Mouse (Mus musculus) gastrocnemius, postnatal 10 days (tissue): ENCODE measurements around the gene Klra9. TPM values are rescaled to one million over a fixed set of nuclear protein-coding genes. Genes with fewer than 3 reads are reported as not detected.
"Not testable (repeated sequence)": the region's sequence is repeated elsewhere in the genome, so short reads cannot be mapped to it uniquely, and the experiment has no call there.

Experiments
- DNase-seq: peaks from one replicate; pipeline ENCODE4 v3.0.0; 2021; ENCODE audit warnings: mixed read lengths
- long read RNA-seq, 2 experiments: library from polyadenylated mRNA; stranded (forward); transcript quantifications; one replicate each; pipeline ENCODE4 v2.0.0; 2021
- total RNA-seq, 2 experiments: library from RNA; stranded (reverse); gene quantifications; 2 replicates each; pipeline ENCODE4 v1.2.3; 2021

Klra9 gene
- total RNA-seq: not detected
- long read RNA-seq, experiment 1: 0 reads
- long read RNA-seq, experiment 2, partial matches to known transcripts: 0 of 1 reads
- long read RNA-seq, experiment 2, other reads (novel, unspliced or antisense): 1 of 1 reads

DNA sequence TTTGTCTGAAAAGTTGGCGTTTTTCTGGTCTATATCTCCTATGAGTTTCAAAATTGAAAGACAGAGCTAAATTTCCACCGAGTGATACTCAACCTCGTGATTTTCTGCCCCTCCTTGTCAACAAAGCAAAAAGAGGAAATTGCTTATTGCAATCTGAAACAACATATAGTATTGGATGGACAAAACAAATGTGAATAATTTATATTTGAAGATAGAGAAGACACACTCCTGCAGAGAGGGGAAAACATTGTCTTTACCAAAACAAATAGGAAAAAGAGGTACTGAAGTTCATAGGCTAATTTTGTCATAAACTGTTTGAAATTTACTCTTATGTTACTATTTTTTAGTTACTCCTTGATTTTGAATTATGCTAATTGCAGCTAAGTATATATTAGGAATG is at the start of gene Klra9:
Klra9 (minus strand) TSS at position 101 of the 400 bp plus-strand sequence.
- DNase-seq: not testable (repeated sequence)

DNA sequence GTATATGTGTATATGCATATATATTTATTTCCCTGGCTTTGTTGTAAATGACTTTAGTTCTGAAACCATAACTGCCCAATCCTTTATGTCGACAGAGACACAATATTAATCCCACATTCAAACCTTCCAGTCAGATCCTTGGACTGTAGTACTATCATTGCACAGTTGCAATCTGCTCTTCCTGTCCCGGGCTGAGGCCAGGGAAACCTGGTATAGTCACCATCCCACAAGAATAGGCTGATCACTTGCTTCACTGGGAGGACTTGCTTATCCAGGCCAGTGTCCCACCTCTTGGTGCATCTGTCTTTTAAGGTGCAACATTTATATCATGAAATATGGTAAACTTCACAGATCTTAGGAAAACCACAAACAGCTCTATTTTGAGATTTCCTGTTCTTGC is 44.6 kb upstream of the Klra9 start:
- no peak for DNase-seq

GRCm38 (mm10) chr6:130236635-130237034 is 43.7 kb upstream of the Klra9 start:
- no peak for DNase-seq

DNA sequence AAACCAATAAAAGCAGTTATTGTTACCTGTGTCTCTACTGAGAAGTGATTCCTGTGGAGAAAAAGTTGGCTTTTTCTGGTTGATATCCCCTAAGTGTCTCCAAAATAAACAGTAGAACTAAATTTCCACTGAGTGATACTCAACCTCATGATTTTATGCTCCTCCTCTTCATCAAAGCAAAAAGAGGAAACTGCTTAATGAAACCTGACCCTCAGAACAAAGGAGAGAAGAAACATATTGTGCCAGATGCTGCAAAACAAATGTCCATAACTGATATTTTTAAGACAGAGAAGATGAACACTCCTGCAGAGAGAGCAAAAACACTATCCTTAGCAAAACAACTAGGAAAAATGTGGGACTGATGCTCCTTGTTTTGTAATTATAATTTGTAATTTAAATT is 40.3 kb upstream of the Klra9 start, which contains the start of gene Klra7:
Klra7 (minus strand) TSS at position 101 of the 400 bp plus-strand sequence.
- DNase-seq: no peak

- DNase-seq: not testable (repeated sequence)
Observed at GRCm38 (mm10) chr6:130197453-130197852, 4.5 kb upstream of the Klra9 start.

GRCm38 (mm10) chr6:130129798-130130197 is 63.1 kb downstream of the Klra9 start, which contains the start of gene Klra8:
Gene Klra8, minus strand, starts transcription at chr6:130129898.
- not testable (repeated sequence) for DNase-seq

Other genes starting within 250 kb of the Klra9 start
- not detected for gene Klra6, start 166.2 kb downstream of the Klra9 start, total RNA-seq
- not detected for gene Klra4, start 125.8 kb downstream of the Klra9 start, total RNA-seq
- not detected for gene Klra8, start 63.2 kb downstream of the Klra9 start, total RNA-seq
- gene Klra7, start 40.2 kb upstream of the Klra9 start, total RNA-seq: not detected
- gene Klra10, start 88.8 kb upstream of the Klra9 start, total RNA-seq: not detected
- not detected for gene Klra3, start 144.5 kb upstream of the Klra9 start, total RNA-seq
- gene Klra1, start 193.8 kb upstream of the Klra9 start, total RNA-seq: not detected